Mouse (Mus musculus): ENCODE measurements around the gene Ppp1r13l. TPM values are rescaled to one million over a fixed set of nuclear protein-coding genes. Genes with fewer than 3 reads are reported as not detected.

Ppp1r13l gene
- polyA plus RNA-seq, 1 experiment from 2014 or later: 7.8 TPM

DNA sequence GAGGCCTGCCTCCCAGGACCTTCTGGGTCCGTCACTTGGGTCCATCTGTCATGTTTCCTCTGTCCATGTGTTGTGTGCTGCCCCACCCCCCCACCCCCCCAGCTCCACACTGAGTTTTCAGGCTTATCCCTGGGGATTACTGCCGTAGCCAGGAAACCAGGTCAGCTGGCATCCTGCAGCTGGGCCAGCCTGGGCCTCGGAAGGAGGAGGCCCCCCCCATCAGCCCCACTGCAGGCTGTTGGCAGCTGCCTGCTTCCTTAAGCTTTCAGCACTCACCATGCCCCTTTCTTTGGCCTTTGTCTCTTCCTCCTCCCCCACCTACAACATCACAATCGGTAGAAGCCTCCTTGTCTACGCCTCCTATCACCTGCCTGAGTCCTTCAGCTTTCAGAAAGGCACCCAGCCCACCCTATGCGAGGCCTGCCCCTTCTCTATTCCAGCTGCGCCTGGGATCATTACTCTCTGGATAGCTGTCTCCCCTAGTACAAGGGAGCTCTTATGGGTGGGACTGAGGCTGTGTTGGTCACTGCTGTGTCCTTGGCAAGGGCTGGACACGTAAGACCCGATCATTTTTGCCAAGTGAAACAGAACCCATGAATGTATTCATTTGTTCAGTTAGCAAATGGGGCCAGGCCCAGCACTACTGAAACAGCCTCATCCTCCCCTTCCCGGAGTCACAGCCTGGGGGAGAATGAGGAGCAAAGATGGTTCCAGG is 29.3 kb downstream of the Ppp1r13l start:
- ATAC-seq (ENCODE audit: low FRiP score, low TSS enrichment): no peak
- 83% methylated on average over 10 of the region's 10 CpGs for WGBS
- Histone ChIP-seq H3K4me1 (ENCODE audit: control insufficient read depth, insufficient read depth, low read length) (no peaks in the 10 kb centered on the region), H3K9ac (ENCODE audit: low read depth, low read length) (no peak overlapping the region), H3K9me3 (ENCODE audit: control insufficient read depth, low read length) (no peaks in the 10 kb centered on the region), H3K27ac (ENCODE audit: low read depth, low read length) (no peak overlapping the region), H3K4me2 (replicated peaks; ENCODE audit: low read depth, low read length) (no peak overlapping the region), H3K4me3 (ENCODE audit: low read length) (no peak overlapping the region), H3K27me3 (ENCODE audit: control insufficient read depth, insufficient read depth, low read length) (no peaks in the 10 kb centered on the region), H3K36me3 (ENCODE audit: control insufficient read depth, insufficient read depth, low read length) (peaks cover 96% of the 10 kb centered on the region)

GRCm38 (mm10) chr7:19394484-19394883 is 34.9 kb downstream of the Ppp1r13l start:
- Histone ChIP-seq H3K27me3 (ENCODE audit: control insufficient read depth, insufficient read depth, low read length) (no peaks in the 10 kb centered on the region), H3K27ac (ENCODE audit: low read depth, low read length) (no peak overlapping the region)
- 92% methylated on average over 8 of the region's 8 CpGs for WGBS

GRCm38 (mm10) chr7:19399496-19400280 is 40.1 kb downstream of the Ppp1r13l start:
- WGBS: 1% methylated on average over 27 of the region's 27 CpGs
- H3K4me3 ChIP-seq (ENCODE audit: low read length): peak overlapping the region; percentile 24
- H3K9ac ChIP-seq (ENCODE audit: low read depth, low read length): peak overlapping the region; percentile 42; the same call in 1 of the 2 replicates
- no peak overlapping the region for H3K27ac ChIP-seq (ENCODE audit: low read depth, low read length)
- H3K4me1 ChIP-seq (ENCODE audit: control insufficient read depth, insufficient read depth, low read length): no peaks in the 10 kb centered on the region
- peaks cover 26% of the 10 kb centered on the region for H3K27me3 ChIP-seq (ENCODE audit: control insufficient read depth, insufficient read depth, low read length)
- peak overlapping the region; percentile 46 for H3K4me2 ChIP-seq (replicated peaks; ENCODE audit: low read depth, low read length)
- peak; percentile 53 for ATAC-seq (ENCODE audit: low FRiP score, low TSS enrichment)
- H3K36me3 ChIP-seq (ENCODE audit: control insufficient read depth, insufficient read depth, low read length): peaks cover 13% of the 10 kb centered on the region
- H3K9me3 ChIP-seq (ENCODE audit: control insufficient read depth, low read length): peaks cover 3% of the 10 kb centered on the region; the same call in 1 of the 2 replicates

More at GRCm38 (mm10) chr7:19394484-19394883, 34.9 kb downstream of the Ppp1r13l start:
- peaks cover 65% of the 10 kb centered on the region for H3K36me3 ChIP-seq (ENCODE audit: control insufficient read depth, insufficient read depth, low read length)
- no peak overlapping the region for H3K4me3 ChIP-seq (ENCODE audit: low read length)
- no peaks in the 10 kb centered on the region for H3K4me1 ChIP-seq (ENCODE audit: control insufficient read depth, insufficient read depth, low read length)
- no peaks in the 10 kb centered on the region for H3K9me3 ChIP-seq (ENCODE audit: control insufficient read depth, low read length)
- no peak for ATAC-seq (ENCODE audit: low FRiP score, low TSS enrichment)
- no peak overlapping the region for H3K9ac ChIP-seq (ENCODE audit: low read depth, low read length)
- H3K4me2 ChIP-seq (replicated peaks; ENCODE audit: low read depth, low read length): no peak overlapping the region

GRCm38 (mm10) chr7:19400946-19401345 is 41.4 kb downstream of the Ppp1r13l start:
- no peak overlapping the region for H3K9ac ChIP-seq (ENCODE audit: low read depth, low read length)
- H3K4me3 ChIP-seq (ENCODE audit: low read length): no peak overlapping the region
- peaks cover 32% of the 10 kb centered on the region for H3K27me3 ChIP-seq (ENCODE audit: control insufficient read depth, insufficient read depth, low read length)
- 86% methylated on average over 4 of the region's 4 CpGs for WGBS
- no peaks in the 10 kb centered on the region for H3K4me1 ChIP-seq (ENCODE audit: control insufficient read depth, insufficient read depth, low read length)
- peaks cover 3% of the 10 kb centered on the region; the same call in 1 of the 2 replicates for H3K9me3 ChIP-seq (ENCODE audit: control insufficient read depth, low read length)
- H3K27ac ChIP-seq (ENCODE audit: low read depth, low read length): no peak overlapping the region
- H3K4me2 ChIP-seq (replicated peaks; ENCODE audit: low read depth, low read length): no peak overlapping the region
- peaks cover under 1% of the 10 kb centered on the region for H3K36me3 ChIP-seq (ENCODE audit: control insufficient read depth, insufficient read depth, low read length)
- no peak for ATAC-seq (ENCODE audit: low FRiP score, low TSS enrichment)

- H3K27me3 ChIP-seq (ENCODE audit: control insufficient read depth, insufficient read depth, low read length): peaks cover 32% of the 10 kb centered on the region
- no peak overlapping the region for H3K4me2 ChIP-seq (replicated peaks; ENCODE audit: low read depth, low read length)
- H3K27ac ChIP-seq (ENCODE audit: low read depth, low read length): no peak overlapping the region
- no peak overlapping the region for H3K4me3 ChIP-seq (ENCODE audit: low read length)
- peaks cover 3% of the 10 kb centered on the region; the same call in 1 of the 2 replicates for H3K9me3 ChIP-seq (ENCODE audit: control insufficient read depth, low read length)
- no peaks in the 10 kb centered on the region for H3K4me1 ChIP-seq (ENCODE audit: control insufficient read depth, insufficient read depth, low read length)
- no peaks in the 10 kb centered on the region for H3K36me3 ChIP-seq (ENCODE audit: control insufficient read depth, insufficient read depth, low read length)
- ATAC-seq (ENCODE audit: low FRiP score, low TSS enrichment): no peak
- 80% methylated on average over 9 of the region's 9 CpGs for WGBS
- no peak overlapping the region for H3K9ac ChIP-seq (ENCODE audit: low read depth, low read length)
Observed at GRCm38 (mm10) chr7:19402535-19403112, 43.1 kb downstream of the Ppp1r13l start.

GRCm38 (mm10) chr7:19403731-19404296 is 44.3 kb downstream of the Ppp1r13l start, which contains the start of gene Klc3:
Klc3 (minus strand) TSS chr7:19404104.
- peak; percentile 74 for ATAC-seq (ENCODE audit: low FRiP score, low TSS enrichment)

GRCm38 (mm10) chr7:19404476-19404875 is 44.9 kb downstream of the Ppp1r13l start, which contains the start of gene Ckm:
Ckm (plus strand) TSS chr7:19404776.
- peak within 1 kb of the TSS; percentile 60 for H3K9ac ChIP-seq (ENCODE audit: low read depth, low read length)
- H3K36me3 ChIP-seq (ENCODE audit: control insufficient read depth, insufficient read depth, low read length): no peaks in the 10 kb centered on the region
- H3K4me2 ChIP-seq (replicated peaks; ENCODE audit: low read depth, low read length): peak within 1 kb of the TSS; percentile 96
- no peak for ATAC-seq (ENCODE audit: low FRiP score, low TSS enrichment)
- peaks cover 3% of the 10 kb centered on the region; the same call in 1 of the 2 replicates for H3K9me3 ChIP-seq (ENCODE audit: control insufficient read depth, low read length)
- peak within 1 kb of the TSS; percentile 62 for H3K4me3 ChIP-seq (ENCODE audit: low read length)
- no peak within 1 kb of the TSS for H3K27ac ChIP-seq (ENCODE audit: low read depth, low read length)
- H3K4me1 ChIP-seq (ENCODE audit: control insufficient read depth, insufficient read depth, low read length): no peaks in the 10 kb centered on the region
- WGBS: 47% methylated on average over 7 of the region's 7 CpGs
- peaks cover 32% of the 10 kb centered on the region for H3K27me3 ChIP-seq (ENCODE audit: control insufficient read depth, insufficient read depth, low read length)

More at GRCm38 (mm10) chr7:19403731-19404296, 44.3 kb downstream of the Ppp1r13l start, which contains the start of gene Klc3:
- no peak within 1 kb of the TSS for H3K27ac ChIP-seq (ENCODE audit: low read depth, low read length)
- peak within 1 kb of the TSS; percentile 62 for H3K4me3 ChIP-seq (ENCODE audit: low read length)
- peak within 1 kb of the TSS; percentile 96 for H3K4me2 ChIP-seq (replicated peaks; ENCODE audit: low read depth, low read length)
- under 1% methylated on average over 60 of the region's 62 CpGs for WGBS
- peaks cover 3% of the 10 kb centered on the region; the same call in 1 of the 2 replicates for H3K9me3 ChIP-seq (ENCODE audit: control insufficient read depth, low read length)
- H3K27me3 ChIP-seq (ENCODE audit: control insufficient read depth, insufficient read depth, low read length): peaks cover 32% of the 10 kb centered on the region
- H3K9ac ChIP-seq (ENCODE audit: low read depth, low read length): peak within 1 kb of the TSS; percentile 60
- H3K4me1 ChIP-seq (ENCODE audit: control insufficient read depth, insufficient read depth, low read length): no peaks in the 10 kb centered on the region
- no peaks in the 10 kb centered on the region for H3K36me3 ChIP-seq (ENCODE audit: control insufficient read depth, insufficient read depth, low read length)

GRCm38 (mm10) chr7:19405417-19405816 is 45.9 kb downstream of the Ppp1r13l start:
- H3K9me3 ChIP-seq (ENCODE audit: control insufficient read depth, low read length): peaks cover 3% of the 10 kb centered on the region; the same call in 1 of the 2 replicates
- no peaks in the 10 kb centered on the region for H3K36me3 ChIP-seq (ENCODE audit: control insufficient read depth, insufficient read depth, low read length)
- no peak overlapping the region for H3K9ac ChIP-seq (ENCODE audit: low read depth, low read length)
- WGBS: 3% methylated on average over 19 of the region's 19 CpGs
- no peak overlapping the region; the same call in 1 of the 2 replicates for H3K4me2 ChIP-seq (replicated peaks; ENCODE audit: low read depth, low read length)
- no peaks in the 10 kb centered on the region for H3K4me1 ChIP-seq (ENCODE audit: control insufficient read depth, insufficient read depth, low read length)
- no peak overlapping the region for H3K4me3 ChIP-seq (ENCODE audit: low read length)
- peak; percentile 65 for ATAC-seq (ENCODE audit: low FRiP score, low TSS enrichment)
- H3K27ac ChIP-seq (ENCODE audit: low read depth, low read length): no peak overlapping the region
- peaks cover 32% of the 10 kb centered on the region for H3K27me3 ChIP-seq (ENCODE audit: control insufficient read depth, insufficient read depth, low read length)

Data from kidney, embryonic 14.5 days (tissue).